Comparison of ENCODE assay signal across 13 mouse cellular contexts in genomic region chr2:173970789-173971188, GRCm38 (mm10).
"Had no signal": no experiment of that assay in that cellular context is flagged by ENCODE, and none has a peak within 500 bp of the region (broad histone marks: within the 10 kb centered on the region; RNA-seq: fewer than 3 reads in every experiment).

No protein-coding gene starts in this region.

- H3K4me2 ChIP-seq: liver, embryonic 11.5 days; liver, embryonic 15.5 days; midbrain, embryonic 11.5 days; stomach, embryonic 15.5 days had no signal

- H3K27me3 ChIP-seq: liver, embryonic 15.5 days; stomach, embryonic 15.5 days had no signal

- H3K4me3 ChIP-seq: limb, embryonic 10.5 days; liver, embryonic 15.5 days; stomach, embryonic 15.5 days had no signal

- H3K27ac ChIP-seq: limb, embryonic 10.5 days; liver, embryonic 15.5 days; stomach, embryonic 15.5 days had no signal

- DNase-seq: kidney, adult 9 months; kidney, postnatal 10 days; lung, adult 2 months; lung, postnatal 36 days; right cerebral cortex, adult 18-20 months; spleen, adult 18-20 months had no signal

- H3K4me1 ChIP-seq: liver, embryonic 15.5 days; stomach, embryonic 15.5 days had no signal

- H3K9me3 ChIP-seq: limb, embryonic 10.5 days; liver, embryonic 15.5 days; stomach, embryonic 15.5 days had no signal

- H3K36me3 ChIP-seq: limb, embryonic 10.5 days; liver, embryonic 15.5 days; stomach, embryonic 15.5 days had no signal

- H3K9ac ChIP-seq: liver, embryonic 15.5 days; stomach, embryonic 15.5 days had no signal

- ATAC-seq: lung, postnatal 0 days; midbrain, embryonic 16.5 days had no signal
